Mouse (Mus musculus): ENCODE measurements around the gene Vstm2l. TPM values are rescaled to one million over a fixed set of nuclear protein-coding genes. Genes with fewer than 3 reads are reported as not detected.

Gene Vstm2l
- polyA plus RNA-seq, 1 experiment from 2014 or later = 0.53 TPM

DNA sequence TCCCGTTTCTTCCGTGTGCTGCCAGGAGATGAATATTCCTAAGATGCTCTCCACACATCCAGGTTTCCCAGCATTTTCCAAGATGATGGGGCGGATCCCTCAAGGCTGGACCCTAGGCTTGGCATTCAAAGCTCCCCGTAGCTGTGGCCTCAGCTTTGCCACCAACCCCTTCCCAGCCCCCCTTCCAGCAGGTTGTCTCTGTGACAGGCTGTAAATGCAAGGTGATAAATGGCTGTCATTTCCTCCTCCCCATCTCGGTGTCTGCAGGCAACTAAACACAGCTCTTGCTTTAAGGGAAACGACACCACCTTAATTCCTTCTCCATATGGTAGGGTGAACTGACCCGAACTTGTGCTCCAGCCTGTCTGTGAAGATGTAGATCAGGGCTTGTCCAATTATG lies 61.1 kb downstream of the Vstm2l start:
- Histone ChIP-seq H3K4me3 (ENCODE audit: low read depth, low read length) (no peak overlapping the region), H3K9ac (ENCODE audit: low read length) (no peak overlapping the region), H3K9me3 (ENCODE audit: control insufficient read depth, low read length) (no peaks in the 10 kb centered on the region), H3K27ac (replicated peaks) (no peak overlapping the region), H3K4me2 (replicated peaks; ENCODE audit: low read depth) (no peak overlapping the region), H3K36me3 (ENCODE audit: control insufficient read depth, insufficient read depth, low read length) (no peaks in the 10 kb centered on the region), H3K27me3 (ENCODE audit: control insufficient read depth, insufficient read depth, low read length) (no peaks in the 10 kb centered on the region), H3K4me1 (replicated peaks; ENCODE audit: control insufficient read depth, insufficient read depth) (no peaks in the 10 kb centered on the region)
- DNase-seq (ENCODE audit: low spot score) = no peak
- TF ChIP-seq CTCF (IDR thresholded peaks at IDR 0.05; ENCODE audit: low read depth) = no peak
- no peak for TF ChIP-seq EP300 (optimal IDR thresholded peaks at IDR 0.05)
- no peak for ATAC-seq (ENCODE audit: low FRiP score, low TSS enrichment)
- WGBS = 2% methylated on average over 7 of the region's 7 CpGs

DNA sequence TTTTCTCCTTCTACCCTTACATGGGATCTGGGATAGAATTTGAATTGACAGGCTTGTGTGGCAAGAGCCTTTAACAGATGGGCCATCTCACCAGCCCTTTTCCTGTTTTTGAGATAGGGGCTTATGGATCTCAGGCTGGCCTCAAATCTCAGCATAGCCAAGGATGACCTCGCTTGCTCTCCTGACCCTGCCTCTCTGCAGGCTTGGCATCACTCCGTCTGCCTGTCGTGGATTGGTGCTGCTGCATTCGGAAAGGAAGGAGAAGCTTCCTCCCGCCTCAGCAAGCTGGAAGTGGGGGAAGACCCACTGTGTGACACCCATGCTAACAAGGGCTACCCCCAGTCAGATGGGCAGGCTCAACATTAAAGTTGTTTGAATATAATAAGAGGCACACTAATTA lies 64.8 kb downstream of the Vstm2l start:
- TF ChIP-seq EP300 (optimal IDR thresholded peaks at IDR 0.05) = no peak
- no peak for TF ChIP-seq CTCF (IDR thresholded peaks at IDR 0.05; ENCODE audit: low read depth)
- 57% methylated on average over 5 of the region's 5 CpGs for WGBS
- Histone ChIP-seq H3K9ac (ENCODE audit: low read length) (no peak overlapping the region), H3K27me3 (ENCODE audit: control insufficient read depth, insufficient read depth, low read length) (no peaks in the 10 kb centered on the region), H3K4me1 (replicated peaks; ENCODE audit: control insufficient read depth, insufficient read depth) (no peaks in the 10 kb centered on the region), H3K4me3 (ENCODE audit: low read depth, low read length) (no peak overlapping the region), H3K27ac (replicated peaks) (no peak overlapping the region), H3K9me3 (ENCODE audit: control insufficient read depth, low read length) (no peaks in the 10 kb centered on the region), H3K4me2 (replicated peaks; ENCODE audit: low read depth) (no peak overlapping the region), H3K36me3 (ENCODE audit: control insufficient read depth, insufficient read depth, low read length) (peaks cover 2% of the 10 kb centered on the region; the same call in 1 of the 2 replicates)
- ATAC-seq (ENCODE audit: low FRiP score, low TSS enrichment) (no peak), DNase-seq (ENCODE audit: low spot score) (no peak)

- ATAC-seq (ENCODE audit: low FRiP score, low TSS enrichment) = no peak
- H3K27ac ChIP-seq (replicated peaks) = no peak overlapping the region
- 67% methylated on average over 3 of the region's 3 CpGs for WGBS
- H3K4me2 ChIP-seq (replicated peaks; ENCODE audit: low read depth) = no peak overlapping the region
- TF ChIP-seq EP300 (optimal IDR thresholded peaks at IDR 0.05) = no peak
- no peak for TF ChIP-seq CTCF (IDR thresholded peaks at IDR 0.05; ENCODE audit: low read depth)
- H3K4me3 ChIP-seq (ENCODE audit: low read depth, low read length) = no peak overlapping the region
- no peaks in the 10 kb centered on the region for H3K27me3 ChIP-seq (ENCODE audit: control insufficient read depth, insufficient read depth, low read length)
- peaks cover 6% of the 10 kb centered on the region; the same call in 1 of the 2 replicates for H3K36me3 ChIP-seq (ENCODE audit: control insufficient read depth, insufficient read depth, low read length)
- no peaks in the 10 kb centered on the region for H3K4me1 ChIP-seq (replicated peaks; ENCODE audit: control insufficient read depth, insufficient read depth)
- no peak overlapping the region for H3K9ac ChIP-seq (ENCODE audit: low read length)
- no peak for DNase-seq (ENCODE audit: low spot score)
- H3K9me3 ChIP-seq (ENCODE audit: control insufficient read depth, low read length) = no peaks in the 10 kb centered on the region
Observed at GRCm38 (mm10) chr2:157982727-157983126, 68.3 kb downstream of the Vstm2l start.

GRCm38 (mm10) chr2:157983276-157983675 lies 68.8 kb downstream of the Vstm2l start:
- H3K9ac ChIP-seq (ENCODE audit: low read length) = no peak overlapping the region
- H3K4me1 ChIP-seq (replicated peaks; ENCODE audit: control insufficient read depth, insufficient read depth) = no peaks in the 10 kb centered on the region
- no peaks in the 10 kb centered on the region for H3K27me3 ChIP-seq (ENCODE audit: control insufficient read depth, insufficient read depth, low read length)
- H3K36me3 ChIP-seq (ENCODE audit: control insufficient read depth, insufficient read depth, low read length) = peaks cover 6% of the 10 kb centered on the region; the same call in 1 of the 2 replicates
- ATAC-seq (ENCODE audit: low FRiP score, low TSS enrichment) (no peak), DNase-seq (ENCODE audit: low spot score) (no peak)
- H3K27ac ChIP-seq (replicated peaks) = no peak overlapping the region
- 83% methylated on average over 4 of the region's 4 CpGs for WGBS
- no peak overlapping the region for H3K4me3 ChIP-seq (ENCODE audit: low read depth, low read length)
- no peak overlapping the region for H3K4me2 ChIP-seq (replicated peaks; ENCODE audit: low read depth)
- TF ChIP-seq CTCF (IDR thresholded peaks at IDR 0.05; ENCODE audit: low read depth) (no peak), EP300 (optimal IDR thresholded peaks at IDR 0.05) (no peak)
- no peaks in the 10 kb centered on the region for H3K9me3 ChIP-seq (ENCODE audit: control insufficient read depth, low read length)

GRCm38 (mm10) chr2:157985611-157986010 lies 71.2 kb downstream of the Vstm2l start:
- Histone ChIP-seq H3K9ac (ENCODE audit: low read length) (no peak overlapping the region), H3K4me2 (replicated peaks; ENCODE audit: low read depth) (no peak overlapping the region), H3K9me3 (ENCODE audit: control insufficient read depth, low read length) (no peaks in the 10 kb centered on the region), H3K27me3 (ENCODE audit: control insufficient read depth, insufficient read depth, low read length) (no peaks in the 10 kb centered on the region), H3K27ac (replicated peaks) (no peak overlapping the region), H3K4me3 (ENCODE audit: low read depth, low read length) (no peak overlapping the region), H3K4me1 (replicated peaks; ENCODE audit: control insufficient read depth, insufficient read depth) (no peaks in the 10 kb centered on the region), H3K36me3 (ENCODE audit: control insufficient read depth, insufficient read depth, low read length) (peaks cover 8% of the 10 kb centered on the region; the same call in 1 of the 2 replicates)
- TF ChIP-seq EP300 (optimal IDR thresholded peaks at IDR 0.05) = no peak
- no peak for TF ChIP-seq CTCF (IDR thresholded peaks at IDR 0.05; ENCODE audit: low read depth)
- DNase-seq (ENCODE audit: low spot score) (no peak), ATAC-seq (ENCODE audit: low FRiP score, low TSS enrichment) (no peak)
- 87% methylated on average over 4 of the region's 4 CpGs for WGBS

GRCm38 (mm10) chr2:157986235-157986634 lies 71.8 kb downstream of the Vstm2l start:
- Histone ChIP-seq H3K27me3 (ENCODE audit: control insufficient read depth, insufficient read depth, low read length) (no peaks in the 10 kb centered on the region), H3K27ac (replicated peaks) (no peak overlapping the region), H3K9me3 (ENCODE audit: control insufficient read depth, low read length) (no peaks in the 10 kb centered on the region), H3K4me1 (replicated peaks; ENCODE audit: control insufficient read depth, insufficient read depth) (no peaks in the 10 kb centered on the region), H3K4me2 (replicated peaks; ENCODE audit: low read depth) (no peak overlapping the region), H3K36me3 (ENCODE audit: control insufficient read depth, insufficient read depth, low read length) (peaks cover 8% of the 10 kb centered on the region; the same call in 1 of the 2 replicates), H3K4me3 (ENCODE audit: low read depth, low read length) (no peak overlapping the region), H3K9ac (ENCODE audit: low read length) (no peak overlapping the region)
- no peak for TF ChIP-seq CTCF (IDR thresholded peaks at IDR 0.05; ENCODE audit: low read depth)
- TF ChIP-seq EP300 (optimal IDR thresholded peaks at IDR 0.05) = no peak
- DNase-seq (ENCODE audit: low spot score) (no peak), ATAC-seq (ENCODE audit: low FRiP score, low TSS enrichment) (no peak)
- WGBS = 88% methylated on average over 6 of the region's 6 CpGs
